Mouse (Mus musculus): ENCODE data around the gene Tpm4. TPM values are rescaled to one million over a fixed set of nuclear protein-coding genes. Genes with fewer than 3 reads are reported as not detected.

Gene Tpm4
- polyA plus RNA-seq, 1 experiment = 170 TPM

DNA sequence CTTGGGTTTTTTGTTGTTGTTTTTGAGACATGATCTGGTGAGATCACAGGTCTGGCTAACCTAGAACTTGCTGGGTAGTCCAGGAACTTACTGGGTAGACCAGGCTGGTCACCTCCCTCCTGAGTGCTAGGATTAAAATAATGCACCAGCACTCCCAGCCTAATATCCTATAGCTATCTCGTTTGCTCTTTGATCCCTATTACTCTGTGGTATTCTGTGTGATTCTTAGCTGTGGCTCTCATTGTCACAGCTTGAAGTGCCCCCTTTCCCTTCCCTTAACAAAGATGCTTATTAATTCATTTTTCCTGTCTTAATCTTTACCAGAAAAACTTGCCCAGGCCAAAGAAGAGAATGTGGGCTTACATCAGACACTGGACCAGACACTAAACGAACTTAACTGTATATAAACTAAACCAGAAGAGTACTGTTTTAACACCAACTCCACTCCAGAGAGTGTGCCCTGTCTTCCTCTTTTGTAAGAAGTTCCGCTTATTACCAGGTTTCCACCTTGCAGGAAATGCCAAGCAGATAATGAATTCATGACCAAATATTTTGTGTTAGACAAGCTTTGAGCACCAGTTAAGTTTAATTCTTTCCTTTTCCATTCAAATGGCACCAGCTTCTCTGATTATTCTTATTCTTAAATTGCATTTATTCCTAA is 16.8 kb downstream of the Tpm4 start:
- DNase-seq = no peak
- Histone ChIP-seq H3K4me3 (replicated peaks; ENCODE audit: extremely low read depth, low read depth, low read length) (no peak overlapping the region), H3K4me1 (ENCODE audit: control insufficient read depth, insufficient read depth, low read length) (0 out of 2 replicates have a peak, but pooled peaks cover under 1% of the 10 kb centered on the region)
- WGBS = 68% methylated on average over 3 of the region's 3 CpGs
- TF ChIP-seq CTCF (IDR thresholded peaks at IDR 0.05; ENCODE audit: insufficient read depth, low read length) (no peak), POLR2A (IDR thresholded peaks at IDR 0.05; ENCODE audit: borderline replicate concordance, extremely low read depth, low read depth, low read length) (no peak)

DNA sequence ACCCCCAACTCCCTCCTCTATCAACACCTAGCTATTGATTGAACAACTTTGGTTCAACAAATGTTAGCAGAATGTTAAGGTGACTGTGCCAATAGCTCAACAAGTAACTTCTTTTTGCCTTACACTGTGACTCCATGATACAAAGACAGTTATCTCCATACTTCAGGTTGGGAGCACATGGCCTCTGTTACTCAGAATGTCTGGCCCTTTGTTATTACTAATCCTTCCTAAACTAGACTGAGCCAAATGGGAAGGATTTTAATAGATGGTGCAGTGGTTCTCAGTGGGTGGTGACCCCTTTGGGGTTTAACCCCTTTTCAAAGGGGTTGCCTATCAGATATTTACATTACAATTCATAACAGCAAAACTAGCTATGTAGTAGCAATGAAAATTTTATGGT is 18.6 kb downstream of the Tpm4 start:
- Histone ChIP-seq H3K4me1 (ENCODE audit: control insufficient read depth, insufficient read depth, low read length) (no peaks in the 10 kb centered on the region), H3K4me3 (replicated peaks; ENCODE audit: extremely low read depth, low read depth, low read length) (no peak overlapping the region)
- no peak for DNase-seq
- TF ChIP-seq POLR2A (IDR thresholded peaks at IDR 0.05; ENCODE audit: borderline replicate concordance, extremely low read depth, low read depth, low read length) (no peak), CTCF (IDR thresholded peaks at IDR 0.05; ENCODE audit: insufficient read depth, low read length) (no peak)

DNA sequence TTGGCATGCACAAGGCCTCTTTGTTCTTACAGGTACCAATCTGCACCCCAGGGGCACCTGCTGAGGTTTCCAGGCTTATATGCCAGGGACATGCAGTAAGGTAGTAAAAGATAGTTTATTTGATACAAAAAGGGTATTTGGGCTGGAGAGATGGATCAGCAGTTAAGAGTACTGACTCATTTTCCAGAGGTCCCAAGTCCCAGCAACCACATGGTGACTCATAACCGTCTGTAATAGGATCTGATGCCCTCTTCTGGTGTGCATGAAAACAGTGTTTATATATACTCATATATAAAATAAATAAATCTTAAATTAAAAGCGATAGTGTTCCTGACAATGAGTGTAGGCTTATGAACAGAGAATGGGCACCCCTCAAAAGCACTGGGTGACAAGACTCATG is 23.3 kb downstream of the Tpm4 start:
- TF ChIP-seq CTCF (IDR thresholded peaks at IDR 0.05; ENCODE audit: insufficient read depth, low read length) = no peak
- whole genome bisulfite sequencing = 64% methylated on average over 2 of the region's 2 CpGs
- DNase-seq = no peak

GRCm38 (mm10) chr8:72158726-72159125 is 24.0 kb downstream of the Tpm4 start:
- Histone ChIP-seq H3K4me1 (ENCODE audit: control insufficient read depth, insufficient read depth, low read length) (peaks cover 11% of the 10 kb centered on the region), H3K4me3 (replicated peaks; ENCODE audit: extremely low read depth, low read depth, low read length) (no peak overlapping the region)
- DNase-seq = no peak
- WGBS = 62% methylated on average over 3 of the region's 3 CpGs
- TF ChIP-seq POLR2A (IDR thresholded peaks at IDR 0.05; ENCODE audit: borderline replicate concordance, extremely low read depth, low read depth, low read length) (no peak), CTCF (IDR thresholded peaks at IDR 0.05; ENCODE audit: insufficient read depth, low read length) (no peak)

More for the DNA sequence above, 23.3 kb downstream of the Tpm4 start:
- H3K4me1 ChIP-seq (ENCODE audit: control insufficient read depth, insufficient read depth, low read length) = peaks cover 11% of the 10 kb centered on the region
- no peak overlapping the region for H3K4me3 ChIP-seq (replicated peaks; ENCODE audit: extremely low read depth, low read depth, low read length)

DNA sequence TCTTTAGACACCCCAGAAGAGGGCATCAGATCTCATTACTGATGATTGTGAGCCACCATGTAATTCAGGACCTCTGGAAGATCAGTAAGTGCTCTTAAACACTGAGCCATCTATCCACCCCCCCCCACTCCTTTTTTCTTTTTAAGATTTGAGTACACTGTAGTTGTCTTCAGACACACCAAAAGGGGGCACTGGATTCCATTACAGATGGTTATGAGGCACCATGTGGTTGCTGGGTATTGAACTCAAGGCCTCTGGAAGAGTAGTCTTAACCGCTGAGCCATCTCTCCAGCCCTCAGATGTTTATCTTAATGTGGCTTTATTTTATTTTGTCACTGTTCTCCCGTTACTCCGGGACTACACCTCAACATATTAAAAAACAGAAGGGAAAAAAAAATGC is 25.2 kb downstream of the Tpm4 start:
- Histone ChIP-seq H3K4me1 (ENCODE audit: control insufficient read depth, insufficient read depth, low read length) (peaks cover 11% of the 10 kb centered on the region), H3K4me3 (replicated peaks; ENCODE audit: extremely low read depth, low read depth, low read length) (peak overlapping the region; percentile 80)
- TF ChIP-seq CTCF (IDR thresholded peaks at IDR 0.05; ENCODE audit: insufficient read depth, low read length) (no peak), POLR2A (IDR thresholded peaks at IDR 0.05; ENCODE audit: borderline replicate concordance, extremely low read depth, low read depth, low read length) (no peak)
- DNase-seq = no peak
- 51% methylated on average over 3 of the region's 3 CpGs for WGBS

GRCm38 (mm10) chr8:72160707-72161697 is 26.2 kb downstream of the Tpm4 start, which contains the start of gene Rab8a:
TSS of gene Rab8a (plus strand) at chr8:72161200.
- WGBS = under 1% methylated on average over 82 of the region's 82 CpGs

GRCm38 (mm10) chr8:72162821-72163220 is 28.0 kb downstream of the Tpm4 start:
- TF ChIP-seq CTCF (IDR thresholded peaks at IDR 0.05; ENCODE audit: insufficient read depth, low read length) (no peak), POLR2A (IDR thresholded peaks at IDR 0.05; ENCODE audit: borderline replicate concordance, extremely low read depth, low read depth, low read length) (no peak)
- no peak for DNase-seq
- peaks cover 11% of the 10 kb centered on the region for H3K4me1 ChIP-seq (ENCODE audit: control insufficient read depth, insufficient read depth, low read length)
- H3K4me3 ChIP-seq (replicated peaks; ENCODE audit: extremely low read depth, low read depth, low read length) = no peak overlapping the region

More at GRCm38 (mm10) chr8:72160707-72161697, 26.2 kb downstream of the Tpm4 start, which contains the start of gene Rab8a:
- H3K4me1 ChIP-seq (ENCODE audit: control insufficient read depth, insufficient read depth, low read length) = peaks cover 11% of the 10 kb centered on the region
- peak within 1 kb of the TSS; percentile 96 for H3K4me3 ChIP-seq (replicated peaks; ENCODE audit: extremely low read depth, low read depth, low read length)
- peak; percentile 99 for DNase-seq
- TF ChIP-seq CTCF (IDR thresholded peaks at IDR 0.05; ENCODE audit: insufficient read depth, low read length) = no peak
- TF ChIP-seq POLR2A (IDR thresholded peaks at IDR 0.05; ENCODE audit: borderline replicate concordance, extremely low read depth, low read depth, low read length) = peak; percentile 94

DNA sequence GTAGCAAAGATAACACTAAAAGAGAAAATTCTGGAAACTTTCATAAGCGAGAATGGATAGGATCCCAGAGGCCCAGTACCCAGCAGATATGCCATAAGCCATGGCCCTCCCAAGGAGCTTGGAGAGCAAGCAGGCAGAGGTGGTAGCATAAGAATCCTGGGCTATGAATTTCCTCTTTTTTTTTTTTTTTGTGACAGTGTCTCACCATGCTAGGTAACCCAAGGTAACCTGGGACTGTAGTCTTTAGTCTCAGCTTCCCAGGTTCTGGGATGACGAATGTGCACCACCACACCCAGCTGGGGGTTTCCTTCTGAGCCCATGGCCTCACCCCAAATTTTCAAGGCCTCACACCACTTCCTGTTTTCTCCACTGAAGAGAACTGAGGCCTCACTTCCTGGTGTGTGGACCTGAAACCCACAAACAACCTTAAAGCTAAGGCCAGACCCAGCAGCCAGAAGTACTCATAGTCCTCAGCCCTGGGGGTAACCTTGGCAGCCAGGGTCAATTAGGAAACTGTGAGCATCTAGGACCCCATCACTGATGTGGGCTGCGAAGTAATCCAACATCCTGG is 34.4 kb downstream of the Tpm4 start:
- no peak for DNase-seq

GRCm38 (mm10) chr8:72169681-72170249 is 35.0 kb downstream of the Tpm4 start:
- Histone ChIP-seq H3K4me1 (ENCODE audit: control insufficient read depth, insufficient read depth, low read length) (no peaks in the 10 kb centered on the region), H3K4me3 (replicated peaks; ENCODE audit: extremely low read depth, low read depth, low read length) (no peak overlapping the region)
- WGBS = 68% methylated on average over 3 of the region's 3 CpGs
- DNase-seq = no peak
- TF ChIP-seq POLR2A (IDR thresholded peaks at IDR 0.05; ENCODE audit: borderline replicate concordance, extremely low read depth, low read depth, low read length) = no peak
- no peak for TF ChIP-seq CTCF (IDR thresholded peaks at IDR 0.05; ENCODE audit: insufficient read depth, low read length)

More for the DNA sequence above, 34.4 kb downstream of the Tpm4 start:
- Histone ChIP-seq H3K4me3 (replicated peaks; ENCODE audit: extremely low read depth, low read depth, low read length) (no peak overlapping the region), H3K4me1 (ENCODE audit: control insufficient read depth, insufficient read depth, low read length) (no peaks in the 10 kb centered on the region)
- TF ChIP-seq POLR2A (IDR thresholded peaks at IDR 0.05; ENCODE audit: borderline replicate concordance, extremely low read depth, low read depth, low read length) (no peak), CTCF (IDR thresholded peaks at IDR 0.05; ENCODE audit: insufficient read depth, low read length) (no peak)
- WGBS = 84% methylated on average over 3 of the region's 3 CpGs
